Mouse (Mus musculus) neural tube, embryonic 12.5 days (tissue): ENCODE measurements around the gene Zyx. TPM values are rescaled to one million over a fixed set of nuclear protein-coding genes. Genes with fewer than 3 reads are reported as not detected.
A peak's percentile ranks its signal among the peaks of the same experiment; 100 is the strongest.

Source experiments
- ATAC-seq: fragments of 200-750 bp; cut with Nextera tagmentation; 2 replicates; pipeline ENCODE4 v1.8.0; 2017; ENCODE audit warnings: low read depth, mild to moderate bottlenecking, moderate TSS enrichment, moderate library complexity; ENCODE audit not compliant: low FRiP score
- H3K27ac ChIP-seq: fragments of 300-500 bp; sonication (generic); 2 replicates; pipeline ENCODE4 v1.5.1; 2016
- H3K27me3 ChIP-seq: fragments of 300-500 bp; sonication (generic); replicated peaks from 2 replicates; pipeline ENCODE4 v1.6.1; 2016; ENCODE audit warnings: mild to moderate bottlenecking
- H3K36me3 ChIP-seq: fragments of 300-500 bp; sonication (generic); 2 replicates; pipeline ENCODE4 v1.6.1; 2016; ENCODE audit warnings: mild to moderate bottlenecking
- H3K4me1 ChIP-seq: fragments of 300-500 bp; sonication (generic); 2 replicates; pipeline ENCODE4 v1.6.1; 2016
- H3K4me2 ChIP-seq: fragments of 300-500 bp; sonication (generic); replicated peaks from 2 replicates; pipeline ENCODE4 v1.6.1; 2016; ENCODE audit warnings: mild to moderate bottlenecking
- H3K4me3 ChIP-seq: fragments of 300-500 bp; sonication (generic); 2 replicates; pipeline ENCODE4 v1.5.1; 2016
- H3K9ac ChIP-seq: fragments of 300-500 bp; sonication (generic); 2 replicates; pipeline ENCODE4 v1.6.1; 2016; ENCODE audit warnings: mild to moderate bottlenecking
- H3K9me3 ChIP-seq: fragments of 300-500 bp; sonication (generic); 2 replicates; pipeline ENCODE4 v1.6.1; 2016; ENCODE audit warnings: mild to moderate bottlenecking
- WGBS: fragments of 180-500 bp; shearing (Covaris S2); methylation state at CpG from one replicate; pipeline ENCODE4 v1.1.7; 2016; 5-methylcytosine and 5-hydroxymethylcytosine counted together
- polyA plus RNA-seq: library from polyadenylated mRNA; unstranded; fragments of >200 nt; fragmentation: Nextera tagmentation; extraction: Ambion mirVana; gene quantifications from 2 replicates; pipeline ENCODE4 v1.2.1, GENCODE M21; 2016

Zyx gene
- 71.4 and 77.5 TPM in 2 replicates for polyA plus RNA-seq

DNA sequence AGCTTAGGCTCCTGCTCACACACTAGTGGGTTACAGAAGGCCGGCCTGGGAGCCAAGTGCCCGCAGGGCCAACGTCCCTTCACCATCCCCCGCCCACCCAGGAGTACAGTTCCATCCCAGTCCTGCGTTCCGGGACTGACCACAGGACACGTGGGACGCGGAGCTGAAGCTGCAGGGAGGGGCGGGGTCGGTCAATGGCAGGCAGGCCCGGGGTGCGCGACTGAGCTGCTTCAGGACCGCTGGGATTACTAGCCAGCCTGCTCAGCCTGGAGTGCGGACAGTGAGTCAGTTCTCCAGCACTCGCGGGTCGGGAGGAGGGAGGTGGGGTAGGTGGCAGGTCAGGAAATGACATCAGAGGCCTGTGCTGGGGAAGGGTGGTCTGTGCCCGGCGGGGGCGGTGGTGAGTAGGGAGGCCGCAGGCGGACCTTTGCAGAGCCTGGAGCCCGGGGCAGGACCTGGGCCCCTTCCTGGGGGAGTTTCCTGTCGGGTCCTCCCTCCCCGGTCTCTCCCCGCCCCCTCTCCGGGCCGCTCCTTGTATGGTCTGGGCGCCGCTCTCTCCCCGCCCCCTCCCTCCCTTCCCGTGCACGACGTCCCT is at the start of gene Zyx:
Gene Zyx, plus strand, starts transcription at position 205 of the 595 bp plus-strand sequence.
- ATAC-seq, result peak; percentile 93
- Histone ChIP-seq H3K4me2 (peak within 1 kb of the TSS; percentile 91), H3K27me3 (no peaks in the 10 kb centered on the region), H3K36me3 (peaks cover 6% of the 10 kb centered on the region; the same call in 1 of the 2 replicates), H3K9ac (peak within 1 kb of the TSS; percentile 88), H3K4me1 (peaks cover 31% of the 10 kb centered on the region), H3K4me3 (peak within 1 kb of the TSS; percentile 74), H3K9me3 (no peaks in the 10 kb centered on the region), H3K27ac (peak within 1 kb of the TSS; percentile 81)
- 1% methylated on average over 29 of the region's 36 CpGs for WGBS

GRCm38 (mm10) chr6:42309816-42310378 is 39.5 kb upstream of the Zyx start:
- Histone ChIP-seq H3K4me3 (no peak overlapping the region), H3K36me3 (peaks cover 57% of the 10 kb centered on the region), H3K4me1 (no peaks in the 10 kb centered on the region), H3K9me3 (no peaks in the 10 kb centered on the region), H3K27ac (no peak overlapping the region), H3K4me2 (no peak overlapping the region), H3K27me3 (no peaks in the 10 kb centered on the region), H3K9ac (no peak overlapping the region)
- no peak for ATAC-seq
- 43% methylated on average over 8 of the region's 8 CpGs for WGBS

GRCm38 (mm10) chr6:42310427-42311053 is 38.9 kb upstream of the Zyx start:
- Histone ChIP-seq H3K27me3 (no peaks in the 10 kb centered on the region), H3K4me2 (no peak overlapping the region), H3K36me3 (peaks cover 56% of the 10 kb centered on the region), H3K4me3 (no peak overlapping the region), H3K9me3 (no peaks in the 10 kb centered on the region), H3K27ac (no peak overlapping the region), H3K4me1 (no peaks in the 10 kb centered on the region), H3K9ac (no peak overlapping the region)
- WGBS, result 88% methylated on average over 2 of the region's 2 CpGs
- ATAC-seq, result no peak

DNA sequence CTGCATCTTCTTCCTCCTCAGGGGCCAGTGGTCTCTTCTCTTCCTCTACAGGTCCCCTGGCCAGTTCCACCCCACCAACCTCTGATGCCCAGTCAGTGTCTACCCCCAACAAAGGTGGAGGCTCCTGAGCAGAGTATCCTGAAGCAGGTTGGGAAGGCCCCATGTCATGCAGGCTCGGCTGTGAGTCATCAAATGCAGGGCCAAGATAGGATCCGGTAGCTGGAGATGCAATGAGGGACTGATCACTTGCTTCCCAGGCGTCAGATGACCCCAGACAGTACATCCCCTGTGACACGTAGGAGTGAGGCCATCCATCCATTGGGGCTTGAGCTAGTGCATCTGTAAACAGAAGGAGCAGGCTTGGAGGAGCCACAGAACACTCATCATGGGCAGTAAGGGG is 31.1 kb upstream of the Zyx start:
- no peak overlapping the region for H3K4me2 ChIP-seq
- H3K4me1 ChIP-seq, result peaks cover 2% of the 10 kb centered on the region; the same call in 1 of the 2 replicates
- no peak overlapping the region for H3K9ac ChIP-seq
- 93% methylated on average over 4 of the region's 4 CpGs for WGBS
- H3K27ac ChIP-seq, result no peak overlapping the region
- no peak overlapping the region for H3K4me3 ChIP-seq
- ATAC-seq, result no peak
- H3K27me3 ChIP-seq, result no peaks in the 10 kb centered on the region
- no peaks in the 10 kb centered on the region for H3K9me3 ChIP-seq
- H3K36me3 ChIP-seq, result peaks cover 44% of the 10 kb centered on the region

GRCm38 (mm10) chr6:42323371-42324066 is 25.9 kb upstream of the Zyx start:
- H3K27me3 ChIP-seq, result no peaks in the 10 kb centered on the region
- peak; percentile 51 for ATAC-seq
- peak overlapping the region; percentile 87 for H3K4me2 ChIP-seq
- peaks cover 6% of the 10 kb centered on the region; the same call in 1 of the 2 replicates for H3K4me1 ChIP-seq
- peak overlapping the region; percentile 76 for H3K4me3 ChIP-seq
- no peaks in the 10 kb centered on the region for H3K9me3 ChIP-seq
- peak overlapping the region; percentile 85 for H3K9ac ChIP-seq
- peaks cover 15% of the 10 kb centered on the region; the same call in 1 of the 2 replicates for H3K36me3 ChIP-seq
- H3K27ac ChIP-seq, result peak overlapping the region; percentile 87; the same call in 1 of the 2 replicates
- WGBS, result under 1% methylated on average over 28 of the region's 28 CpGs

DNA sequence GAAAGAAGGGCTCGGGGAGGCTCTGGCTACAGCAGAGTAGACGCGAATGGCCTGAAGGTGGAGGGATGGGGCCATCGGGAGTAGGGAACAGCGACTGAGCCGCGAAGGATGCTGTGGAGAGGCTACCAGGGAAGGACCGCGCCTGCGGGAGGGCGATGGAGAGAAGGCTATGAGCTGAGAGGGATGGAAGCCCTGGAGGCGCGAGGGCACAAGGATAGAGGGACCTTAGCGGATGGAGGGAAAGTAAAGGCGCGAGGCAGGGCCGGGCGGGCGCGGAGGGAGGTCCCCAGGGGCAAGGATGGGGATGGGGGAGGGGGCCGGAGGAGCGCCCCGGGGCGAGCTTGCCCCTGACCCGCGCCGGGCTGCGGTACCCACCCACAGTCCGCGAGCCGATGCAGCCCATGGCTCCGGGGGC is 25.4 kb upstream of the Zyx start:
- Histone ChIP-seq H3K27me3 (no peaks in the 10 kb centered on the region), H3K27ac (peak overlapping the region; percentile 87), H3K9me3 (no peaks in the 10 kb centered on the region), H3K4me2 (peak overlapping the region; percentile 87), H3K4me3 (peak overlapping the region; percentile 76), H3K9ac (peak overlapping the region; percentile 85), H3K4me1 (peaks cover 6% of the 10 kb centered on the region; the same call in 1 of the 2 replicates), H3K36me3 (peaks cover 11% of the 10 kb centered on the region; the same call in 1 of the 2 replicates)
- peak; percentile 76 for ATAC-seq
- 0% methylated on average over 23 of the region's 32 CpGs for WGBS

- Histone ChIP-seq H3K36me3 (peaks cover 11% of the 10 kb centered on the region; the same call in 1 of the 2 replicates), H3K27ac (peak within 1 kb of the TSS; percentile 87), H3K27me3 (no peaks in the 10 kb centered on the region), H3K4me3 (peak within 1 kb of the TSS; percentile 76), H3K4me2 (peak within 1 kb of the TSS; percentile 87), H3K4me1 (peaks cover 6% of the 10 kb centered on the region; the same call in 1 of the 2 replicates), H3K9ac (peak within 1 kb of the TSS; percentile 85), H3K9me3 (no peaks in the 10 kb centered on the region)
- WGBS, result under 1% methylated on average over 44 of the region's 68 CpGs
- peak; percentile 93 for ATAC-seq
These were observed 24.8 kb upstream of the Zyx start, which contains the start of gene Fam131b for GRCm38 (mm10) chr6:42324482-42325267. Fam131b (minus strand) TSS chr6:42324643.

GRCm38 (mm10) chr6:42325268-42325609 is 24.2 kb upstream of the Zyx start:
- Histone ChIP-seq H3K27me3 (no peaks in the 10 kb centered on the region), H3K36me3 (peaks cover 11% of the 10 kb centered on the region; the same call in 1 of the 2 replicates), H3K9me3 (no peaks in the 10 kb centered on the region), H3K9ac (peak overlapping the region; percentile 85; the same call in 1 of the 2 replicates), H3K4me1 (peaks cover 6% of the 10 kb centered on the region; the same call in 1 of the 2 replicates), H3K4me3 (peak overlapping the region; percentile 76), H3K27ac (no peak overlapping the region), H3K4me2 (peak overlapping the region; percentile 87)
- peak; percentile 11; the same call in 1 of the 2 replicates for ATAC-seq
- 3% methylated on average over 7 of the region's 7 CpGs for WGBS

- 97% methylated on average over 3 of the region's 3 CpGs for WGBS
These were observed 22.9 kb upstream of the Zyx start for GRCm38 (mm10) chr6:42326509-42326908.

GRCm38 (mm10) chr6:42328757-42329156 is 20.7 kb upstream of the Zyx start:
- Histone ChIP-seq H3K27me3 (no peaks in the 10 kb centered on the region), H3K36me3 (no peaks in the 10 kb centered on the region), H3K27ac (no peak overlapping the region), H3K4me2 (no peak overlapping the region), H3K9ac (no peak overlapping the region), H3K9me3 (no peaks in the 10 kb centered on the region), H3K4me3 (no peak overlapping the region), H3K4me1 (no peaks in the 10 kb centered on the region)
- ATAC-seq, result no peak
- 84% methylated on average over 3 of the region's 3 CpGs for WGBS

More at GRCm38 (mm10) chr6:42326509-42326908, 22.9 kb upstream of the Zyx start:
- Histone ChIP-seq H3K27ac (no peak overlapping the region), H3K4me3 (no peak overlapping the region), H3K4me2 (no peak overlapping the region), H3K27me3 (no peaks in the 10 kb centered on the region), H3K9me3 (no peaks in the 10 kb centered on the region), H3K4me1 (peaks cover 6% of the 10 kb centered on the region; the same call in 1 of the 2 replicates), H3K9ac (no peak overlapping the region), H3K36me3 (peaks cover 2% of the 10 kb centered on the region; the same call in 1 of the 2 replicates)
- no peak for ATAC-seq

- Histone ChIP-seq H3K27me3 (no peaks in the 10 kb centered on the region), H3K4me3 (no peak overlapping the region), H3K9me3 (no peaks in the 10 kb centered on the region), H3K36me3 (no peaks in the 10 kb centered on the region), H3K27ac (no peak overlapping the region), H3K9ac (no peak overlapping the region), H3K4me2 (no peak overlapping the region), H3K4me1 (no peaks in the 10 kb centered on the region)
- no peak for ATAC-seq
- whole genome bisulfite sequencing, result 80% methylated on average over 3 of the region's 3 CpGs
These were observed 19.2 kb upstream of the Zyx start for GRCm38 (mm10) chr6:42330216-42330615.
